Mouse (Mus musculus): ENCODE measurements around the gene Odf3b. TPM values are rescaled to one million over a fixed set of nuclear protein-coding genes. Genes with fewer than 3 reads are reported as not detected.

Odf3b gene
- total RNA-seq, 2 experiments from 2014 or later: 3.2 to 4.3 TPM

DNA sequence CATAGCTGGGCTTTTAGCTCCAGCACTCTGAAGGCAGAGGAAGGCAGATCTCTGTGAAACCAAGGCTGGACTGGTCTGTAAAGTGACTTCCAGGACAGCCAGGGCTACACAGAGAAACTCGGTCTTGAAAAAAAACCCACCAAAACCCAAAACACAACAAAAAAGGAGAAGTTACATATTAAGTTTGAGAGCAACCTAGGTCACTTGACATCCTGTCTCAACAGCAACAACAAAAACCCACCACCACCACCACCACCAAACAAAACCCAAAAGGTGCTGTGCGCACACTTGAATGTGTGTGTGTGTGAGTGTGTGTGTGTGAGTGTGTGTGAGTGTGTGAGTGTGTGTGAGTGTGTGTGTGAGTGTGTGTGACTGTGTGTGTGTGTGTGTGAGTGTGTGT, 39.4 kb downstream of the Odf3b start:
- DNase-seq (ENCODE audit: low spot score in 2 of 2): no peak

DNA sequence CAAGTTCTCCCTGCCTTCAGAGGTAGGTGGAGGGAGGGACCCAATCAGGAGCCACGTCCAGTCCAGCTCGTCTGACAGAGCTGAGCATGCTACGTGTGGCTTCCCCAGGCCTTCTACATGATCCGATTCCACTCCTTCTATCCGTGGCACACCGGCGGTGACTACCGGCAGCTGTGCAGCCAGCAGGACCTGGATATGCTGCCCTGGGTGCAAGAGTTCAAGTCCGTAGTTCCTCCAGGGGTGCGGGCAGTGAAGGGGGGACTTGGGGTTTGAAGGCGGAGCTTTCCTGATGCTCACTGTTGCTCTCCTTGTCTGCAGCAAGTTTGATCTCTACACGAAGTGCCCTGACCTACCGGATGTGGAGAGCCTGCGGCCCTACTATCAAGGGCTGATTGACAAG, 42.7 kb downstream of the Odf3b start:
- DNase-seq (ENCODE audit: low spot score in 2 of 2): no peak

DNA sequence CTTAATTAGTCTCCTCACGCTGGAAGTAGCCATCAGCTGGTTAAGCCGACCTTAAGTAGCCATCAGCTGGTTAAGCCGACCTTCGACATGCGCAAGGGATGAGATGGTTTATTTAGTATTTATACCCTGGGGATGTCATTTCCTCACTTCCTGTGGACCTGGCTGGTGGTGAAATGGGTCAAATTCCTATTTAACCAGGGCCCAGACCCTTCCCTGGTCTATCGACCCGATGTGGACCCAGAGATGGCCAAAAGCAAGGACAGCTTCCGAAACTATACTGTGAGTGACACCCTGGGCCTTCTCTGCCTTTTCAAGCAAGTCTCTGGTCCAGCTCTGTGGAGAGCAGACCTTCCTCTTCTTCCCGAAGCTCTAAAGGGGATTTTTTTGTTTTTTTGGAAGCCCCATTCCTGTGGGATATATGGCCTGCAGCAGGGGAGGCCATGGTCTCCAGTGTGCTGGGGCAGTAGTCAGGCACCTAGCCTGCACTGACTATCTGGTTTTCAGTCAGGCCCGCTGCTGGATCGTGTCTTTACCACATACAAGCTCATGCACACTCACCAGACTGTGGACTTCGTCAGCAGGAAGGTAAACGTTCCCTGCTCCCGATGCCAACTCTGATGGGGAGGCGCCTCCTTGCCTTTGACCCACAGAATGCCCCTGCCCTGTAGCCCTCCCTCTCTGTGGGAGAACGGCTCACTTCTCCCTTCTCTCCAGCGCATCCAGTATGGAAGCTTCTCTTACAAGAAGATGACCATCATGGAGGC, 44.1 kb downstream of the Odf3b start:
- DNase-seq (ENCODE audit: low spot score in 2 of 2): no peak

DNA sequence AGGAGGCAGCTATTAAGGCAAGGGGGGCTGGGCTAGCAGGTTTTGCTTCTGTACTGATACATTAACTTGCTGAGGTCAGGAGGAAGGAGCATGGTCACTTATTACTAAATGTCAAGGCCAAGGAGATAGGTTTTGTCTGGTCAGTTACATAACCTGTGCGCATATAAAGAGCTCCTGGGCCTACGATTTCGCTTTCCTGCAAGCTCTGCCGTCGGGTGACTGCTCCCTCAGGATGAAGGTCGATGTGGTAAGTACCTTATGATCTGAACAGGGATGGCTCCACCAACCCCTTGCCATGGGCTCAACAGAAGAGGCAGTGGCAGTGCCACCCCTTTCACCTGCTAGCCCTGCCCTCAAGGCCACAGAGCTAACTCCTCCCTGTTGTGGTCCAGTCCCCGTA, 44.8 kb downstream of the Odf3b start, which contains the start of gene Miox:
Miox (plus strand) TSS at position 128 of the 400 bp plus-strand sequence.
- no peak for DNase-seq (ENCODE audit: low spot score in 2 of 2)

Other genes with a start within 250 kb of the Odf3b start
- 1 to 10 TPM; 4.8 to 5.4 TPM for gene Mapk12, start 238.6 kb downstream of the Odf3b start, total RNA-seq (2021)
- 10 to 100 TPM; 19.2 to 21.2 TPM for gene Mapk11, start 229.7 kb downstream of the Odf3b start, total RNA-seq (2021)
- gene Plxnb2, start 198.5 kb downstream of the Odf3b start, total RNA-seq (2021): 10 to 100 TPM; 46.4 to 55.0 TPM
- 10 to 100 TPM; 34.8 to 39.1 TPM for gene Dennd6b, start 182.8 kb downstream of the Odf3b start, total RNA-seq (2021)
- 100 to 1,000 TPM; 157 to 166 TPM for gene Ppp6r2, start 167.7 kb downstream of the Odf3b start, total RNA-seq (2021)
- 100 to 1,000 TPM; 304 to 307 TPM for gene Sbf1, start 64.0 kb downstream of the Odf3b start, total RNA-seq (2021)
- not detected for gene Adm2, start 56.6 kb downstream of the Odf3b start, total RNA-seq (2021)
- gene Miox, start 44.9 kb downstream of the Odf3b start, total RNA-seq (2021): not detected
- 10 to 100 TPM; 16.6 to 18.6 TPM for gene Lmf2, start 23.6 kb downstream of the Odf3b start, total RNA-seq (2021)
- 100 to 1,000 TPM; 101 to 103 TPM for gene Ncaph2, start 23.6 kb downstream of the Odf3b start, total RNA-seq (2021)
- 10 to 100 TPM; 28.1 to 34.0 TPM for gene Sco2, start 5.4 kb downstream of the Odf3b start, total RNA-seq (2021)
- 1 to 10 TPM; 1.4 to 1.5 TPM for gene Tymp, start 2.2 kb downstream of the Odf3b start, total RNA-seq (2021)
- under 1 TPM; 0.32 to 0.51 TPM for gene Klhdc7b, start 5.6 kb upstream of the Odf3b start, total RNA-seq (2021)
- not detected for gene Syce3, start 31.2 kb upstream of the Odf3b start, total RNA-seq (2021)
- 1 to 10 TPM; 1.2 to 2.2 TPM for gene Cpt1b, start 46.6 kb upstream of the Odf3b start, total RNA-seq (2021)
- 1 to 10 TPM; 2.2 to 3.4 TPM for gene C730034F03Rik, start 50.3 kb upstream of the Odf3b start, total RNA-seq (2021)
- gene Gm44502, start 50.4 kb upstream of the Odf3b start, total RNA-seq (2021): under 1 TPM in 1 of 2 experiments, not detected in 1; 0.42 TPM
- 10 to 100 TPM; 40.5 to 41.1 TPM for gene Chkb, start 50.6 kb upstream of the Odf3b start, total RNA-seq (2021)
- 100 to 1,000 TPM; 266 to 269 TPM for gene Mapk8ip2, start 74.6 kb upstream of the Odf3b start, total RNA-seq (2021)
- 10 to 100 TPM; 28.1 to 29.6 TPM for gene Arsa, start 98.1 kb upstream of the Odf3b start, total RNA-seq (2021)
- gene Shank3, start 120.3 kb upstream of the Odf3b start, total RNA-seq (2021): 100 to 1,000 TPM; 232 to 243 TPM
- gene Acr, start 189.0 kb upstream of the Odf3b start, total RNA-seq (2021): 1 to 10 TPM in 1 of 2 experiments, under 1 TPM in 1; 0.66 to 1.0 TPM
- gene Rabl2, start 212.6 kb upstream of the Odf3b start, total RNA-seq (2021): 10 to 100 TPM; 25.9 to 28.6 TPM

All from layer of hippocampus, adult 18-20 months (tissue).